Mouse (Mus musculus) liver, embryonic 16.5 days (tissue): Measurements from ENCODE around the gene Pex14. TPM values are rescaled to one million over a fixed set of nuclear protein-coding genes. Genes with fewer than 3 reads are reported as not detected.

Source experiments
- ATAC-seq: fragments of 200-750 bp; cut with Nextera tagmentation; 2 replicates; pipeline ENCODE4 v1.8.0; 2017; ENCODE audit warnings: low read depth, mild to moderate bottlenecking, moderate number of reproducible peaks, moderate library complexity
- H3K27ac ChIP-seq: fragments of 300-500 bp; sonication (generic); 2 replicates; pipeline ENCODE4 v1.5.1; 2014; ENCODE audit warnings: mild to moderate bottlenecking, low read length
- H3K27me3 ChIP-seq: fragments of 300-500 bp; sonication (generic); 2 replicates; pipeline ENCODE4 v1.6.1; 2014; ENCODE audit warnings: low read depth, low read length, mixed read lengths; ENCODE audit not compliant: control insufficient read depth, insufficient read depth
- H3K36me3 ChIP-seq: fragments of 300-500 bp; sonication (generic); 2 replicates; pipeline ENCODE4 v1.6.1; 2014; ENCODE audit warnings: mild to moderate bottlenecking; ENCODE audit not compliant: control insufficient read depth, insufficient read depth
- H3K4me1 ChIP-seq: fragments of 300-500 bp; sonication (generic); 2 replicates; pipeline ENCODE4 v1.6.1; 2014; ENCODE audit warnings: low read depth, low read length, mixed read lengths; ENCODE audit not compliant: control insufficient read depth
- H3K4me2 ChIP-seq: fragments of 300-500 bp; sonication (generic); 2 replicates; pipeline ENCODE4 v1.6.1; 2014; ENCODE audit warnings: low read depth, low read length, mixed read lengths
- H3K4me3 ChIP-seq: fragments of 300-500 bp; sonication (generic); 2 replicates; pipeline ENCODE4 v1.5.1; 2014; ENCODE audit warnings: low read depth, mild to moderate bottlenecking, low read length
- H3K9ac ChIP-seq: fragments of 300-500 bp; sonication (generic); 2 replicates; pipeline ENCODE4 v1.6.1; 2014; ENCODE audit warnings: low read depth, low read length
- H3K9me3 ChIP-seq: fragments of 300-500 bp; sonication (generic); replicated peaks from 2 replicates; pipeline ENCODE4 v1.6.1; 2016; ENCODE audit warnings: low read length; ENCODE audit not compliant: control insufficient read depth
- WGBS: fragments of 180-500 bp; shearing (Covaris S2); extraction: QIAGEN DNeasy Blood & Tissue Kit; methylation state at CpG from one replicate; pipeline ENCODE4 v1.1.7; 2014; ENCODE audit not compliant: insufficient replicate concordance; 5-methylcytosine and 5-hydroxymethylcytosine counted together
- polyA plus RNA-seq: library from polyadenylated mRNA; unstranded; fragments of >200 nt; fragmentation: Nextera tagmentation; extraction: Ambion mirVana; gene quantifications from 2 replicates; pipeline ENCODE4 v1.2.1, GENCODE M21; 2015

Pex14 gene
- polyA plus RNA-seq, 1 experiment from 2014 or later, result 31.1 TPM

DNA sequence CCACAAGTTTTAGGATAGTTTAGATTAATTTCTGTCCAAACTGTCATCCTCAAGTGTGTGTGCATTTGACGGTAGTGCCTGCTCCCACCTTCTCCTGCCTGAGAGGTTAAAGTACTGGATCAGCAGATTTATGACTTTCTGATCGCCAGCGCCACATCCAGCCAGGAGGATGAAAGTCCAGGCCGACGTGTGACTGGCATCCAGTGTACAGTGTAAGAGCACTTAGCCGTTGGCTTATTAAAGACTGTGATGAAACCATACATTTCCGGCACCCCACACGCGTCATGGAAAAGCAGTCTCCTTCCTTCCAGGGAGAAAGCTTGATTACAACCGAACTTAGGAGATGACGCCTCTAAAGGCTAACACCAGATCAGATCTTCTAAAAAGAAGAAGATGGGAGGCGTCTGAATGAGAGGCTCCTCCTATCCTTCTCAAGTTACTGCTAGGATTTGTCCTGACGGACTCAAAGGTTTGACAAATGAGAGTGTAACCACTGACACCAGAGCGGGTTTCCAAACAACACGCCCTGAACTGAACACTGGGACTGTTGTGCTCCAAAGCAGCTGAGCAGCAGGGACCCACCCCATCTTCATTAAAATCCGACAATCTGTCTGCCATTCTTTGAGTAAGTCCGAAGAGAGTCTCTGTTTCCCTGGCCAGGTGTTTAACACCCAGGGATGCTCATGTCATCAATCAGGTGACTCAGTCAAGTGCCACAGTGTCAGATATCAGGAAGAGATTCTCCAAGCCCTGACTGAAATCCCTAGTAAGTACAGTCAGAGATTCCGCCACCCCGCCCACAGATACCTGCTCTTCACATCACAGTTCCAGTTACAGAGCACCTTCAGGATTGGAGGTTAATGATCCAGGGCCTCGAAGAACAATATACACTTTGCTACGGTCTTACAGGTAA is 37.0 kb downstream of the Pex14 start:
- no peaks in the 10 kb centered on the region; the same call in 1 of the 2 replicates for H3K4me1 ChIP-seq
- ATAC-seq, result no peak
- H3K27ac ChIP-seq, result no peak overlapping the region
- no peaks in the 10 kb centered on the region for H3K27me3 ChIP-seq
- 73% methylated on average over 21 of the region's 21 CpGs for WGBS
- H3K9me3 ChIP-seq, result no peaks in the 10 kb centered on the region
- H3K36me3 ChIP-seq, result no peaks in the 10 kb centered on the region
- no peak overlapping the region for H3K4me2 ChIP-seq
- H3K9ac ChIP-seq, result no peak overlapping the region
- no peak overlapping the region for H3K4me3 ChIP-seq

- Histone ChIP-seq H3K9ac (no peak overlapping the region), H3K36me3 (no peaks in the 10 kb centered on the region), H3K4me1 (no peaks in the 10 kb centered on the region; the same call in none of the 2 replicates), H3K4me2 (no peak overlapping the region), H3K27me3 (no peaks in the 10 kb centered on the region), H3K4me3 (no peak overlapping the region), H3K27ac (no peak overlapping the region), H3K9me3 (no peaks in the 10 kb centered on the region)
- ATAC-seq, result no peak
- WGBS, result 78% methylated on average over 13 of the region's 13 CpGs
These were observed 38.3 kb downstream of the Pex14 start for GRCm38 (mm10) chr4:149061432-149061718.

- Histone ChIP-seq H3K4me3 (no peak overlapping the region), H3K4me1 (no peaks in the 10 kb centered on the region; the same call in none of the 2 replicates), H3K9me3 (no peaks in the 10 kb centered on the region), H3K27me3 (no peaks in the 10 kb centered on the region), H3K9ac (no peak overlapping the region), H3K4me2 (no peak overlapping the region), H3K27ac (no peak overlapping the region), H3K36me3 (no peaks in the 10 kb centered on the region)
- ATAC-seq, result no peak
- WGBS, result 70% methylated on average over 14 of the region's 14 CpGs
These were observed 38.9 kb downstream of the Pex14 start for GRCm38 (mm10) chr4:149060621-149061431.

GRCm38 (mm10) chr4:149059713-149060112 is 40.0 kb downstream of the Pex14 start:
- H3K4me2 ChIP-seq, result no peak overlapping the region
- ATAC-seq, result 0 out of 2 replicates have a peak, but pooled peaks have one; percentile 31
- H3K27ac ChIP-seq, result no peak overlapping the region
- H3K4me1 ChIP-seq, result no peaks in the 10 kb centered on the region; the same call in none of the 2 replicates
- no peaks in the 10 kb centered on the region for H3K36me3 ChIP-seq
- 72% methylated on average over 9 of the region's 9 CpGs for WGBS
- H3K9me3 ChIP-seq, result no peaks in the 10 kb centered on the region
- H3K27me3 ChIP-seq, result no peaks in the 10 kb centered on the region
- H3K4me3 ChIP-seq, result no peak overlapping the region
- H3K9ac ChIP-seq, result no peak overlapping the region

- Histone ChIP-seq H3K4me3 (no peak overlapping the region), H3K27ac (no peak overlapping the region), H3K9ac (no peak overlapping the region), H3K27me3 (no peaks in the 10 kb centered on the region), H3K9me3 (no peaks in the 10 kb centered on the region), H3K4me2 (no peak overlapping the region), H3K4me1 (no peaks in the 10 kb centered on the region; the same call in none of the 2 replicates), H3K36me3 (no peaks in the 10 kb centered on the region)
- no peak for ATAC-seq
- 72% methylated on average over 7 of the region's 7 CpGs for WGBS
These were observed 41.4 kb downstream of the Pex14 start for GRCm38 (mm10) chr4:149058298-149058697.

DNA sequence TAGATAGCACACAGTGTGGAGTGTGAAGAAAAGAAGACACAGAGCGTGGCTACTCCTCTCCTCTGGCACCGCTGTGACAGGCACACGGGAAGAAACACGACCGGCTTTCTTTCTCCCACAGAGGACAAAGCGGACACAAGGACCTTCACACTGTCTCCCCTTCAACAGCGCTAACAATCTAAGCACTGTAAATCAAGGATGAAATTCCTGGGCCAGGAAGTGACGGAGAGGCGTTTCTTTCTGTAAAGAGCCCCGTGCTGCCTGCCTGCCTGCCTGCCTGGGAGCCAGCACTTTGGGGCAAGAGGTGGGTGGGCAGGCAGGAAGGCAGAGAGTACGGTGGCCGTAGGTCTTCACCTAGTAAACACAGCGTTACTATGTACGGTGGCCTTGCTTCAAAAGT is 42.2 kb downstream of the Pex14 start:
- Histone ChIP-seq H3K27ac (no peak overlapping the region), H3K4me2 (no peak overlapping the region)

DNA sequence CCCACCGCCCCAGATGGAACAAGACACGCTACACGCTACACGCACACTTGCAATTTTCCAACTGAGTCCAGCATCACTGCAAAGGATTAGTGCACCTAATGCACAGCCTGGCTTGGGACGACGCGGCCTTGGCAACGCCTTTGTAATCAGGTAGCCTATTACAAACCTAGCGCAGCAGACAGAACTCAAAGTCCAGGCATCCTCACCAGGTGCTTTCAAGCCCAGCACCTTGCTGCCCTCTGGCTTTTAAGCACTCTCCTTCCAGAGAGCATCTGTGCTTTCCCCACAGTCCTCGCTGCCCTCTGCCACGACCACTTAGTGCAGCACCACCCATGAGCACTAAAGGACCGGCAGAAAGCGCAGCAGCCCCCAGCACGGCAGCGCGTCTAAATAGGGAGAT is 42.7 kb downstream of the Pex14 start:
- H3K27ac ChIP-seq, result no peak overlapping the region
- H3K4me2 ChIP-seq, result no peak overlapping the region
- H3K9me3 ChIP-seq, result no peaks in the 10 kb centered on the region
- H3K36me3 ChIP-seq, result no peaks in the 10 kb centered on the region
- 76% methylated on average over 16 of the region's 16 CpGs for WGBS
- H3K9ac ChIP-seq, result no peak overlapping the region
- ATAC-seq, result no peak
- no peaks in the 10 kb centered on the region; the same call in none of the 2 replicates for H3K4me1 ChIP-seq
- H3K4me3 ChIP-seq, result no peak overlapping the region
- no peaks in the 10 kb centered on the region for H3K27me3 ChIP-seq

More for the DNA sequence above, 42.2 kb downstream of the Pex14 start:
- H3K9me3 ChIP-seq, result no peaks in the 10 kb centered on the region
- no peaks in the 10 kb centered on the region; the same call in none of the 2 replicates for H3K4me1 ChIP-seq
- H3K27me3 ChIP-seq, result no peaks in the 10 kb centered on the region
- H3K36me3 ChIP-seq, result no peaks in the 10 kb centered on the region
- no peak for ATAC-seq
- no peak overlapping the region for H3K9ac ChIP-seq
- H3K4me3 ChIP-seq, result no peak overlapping the region
- WGBS, result 71% methylated on average over 14 of the region's 14 CpGs

- Histone ChIP-seq H3K4me1 (no peaks in the 10 kb centered on the region; the same call in none of the 2 replicates), H3K9ac (no peak overlapping the region), H3K36me3 (no peaks in the 10 kb centered on the region), H3K27ac (no peak overlapping the region), H3K9me3 (no peaks in the 10 kb centered on the region), H3K27me3 (no peaks in the 10 kb centered on the region), H3K4me3 (no peak overlapping the region), H3K4me2 (no peak overlapping the region)
- WGBS, result 52% methylated on average over 6 of the region's 6 CpGs
- no peak for ATAC-seq
These were observed 43.8 kb downstream of the Pex14 start for GRCm38 (mm10) chr4:149055847-149056246.
